Mouse (Mus musculus): ENCODE results near the gene Rin1.

The Rin1 gene

GRCm38 (mm10) chr19:5094746-5095417 is 44.6 kb downstream of the Rin1 start:
- no peak for DNase-seq (ENCODE audit: low read depth)

GRCm38 (mm10) chr19:5095887-5096474 is 45.7 kb downstream of the Rin1 start:
- DNase-seq (ENCODE audit: low read depth) = no peak

GRCm38 (mm10) chr19:5097521-5098362 is 47.5 kb downstream of the Rin1 start:
- DNase-seq (ENCODE audit: low read depth) = no peak

- no peak for DNase-seq (ENCODE audit: low read depth)
These were observed 48.3 kb downstream of the Rin1 start, which contains the start of gene Cnih2 for GRCm38 (mm10) chr19:5098363-5099143. Gene Cnih2 (minus strand): TSS chr19:5098521.

- DNase-seq (ENCODE audit: low read depth) = no peak
These were observed 55.8 kb downstream of the Rin1 start for GRCm38 (mm10) chr19:5106074-5106473.

Data from c-Kit-positive CD71-positive TER-119-negative erythroid progenitor cells, embryonic 14.5 days (primary cell).